Mouse (Mus musculus): Measurements from ENCODE around the gene Dll4.

DNA sequence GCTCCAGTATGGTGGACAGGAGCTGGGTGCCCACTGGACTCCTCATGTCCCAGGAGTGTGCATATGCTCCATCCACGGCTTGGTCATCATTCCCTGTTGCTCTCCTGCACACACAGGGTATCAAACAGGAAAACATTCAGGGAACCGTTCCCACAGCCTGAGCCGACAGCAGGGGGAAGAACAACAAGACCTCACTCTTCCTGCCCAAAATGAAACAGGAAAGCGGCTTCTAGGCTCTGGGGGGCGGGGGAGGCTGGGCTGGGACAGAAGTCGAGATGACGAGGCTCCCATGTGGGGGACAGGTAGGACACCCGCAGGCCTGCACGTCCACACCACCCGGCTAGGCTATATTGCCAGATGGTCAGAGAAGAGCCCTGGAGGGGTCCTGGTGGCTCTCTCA lies 10.9 kb downstream of the Dll4 start:
- TF ChIP-seq CTCF (IDR thresholded peaks at IDR 0.05; ENCODE audit: low read depth) (no peak), EP300 (optimal IDR thresholded peaks at IDR 0.05) (no peak)
